Mouse (Mus musculus) midbrain, embryonic 10.5 days (tissue): ENCODE measurements around the gene Spatc1l. TPM values are rescaled to one million over a fixed set of nuclear protein-coding genes. Genes with fewer than 3 reads are reported as not detected.
A peak's percentile ranks its signal among the peaks of the same experiment; 100 is the strongest.

Source experiments
- DNase-seq: peaks from one replicate; pipeline ENCODE4 v3.0.0-alpha.2; 2017; ENCODE audit warnings: low spot score
- H3K27ac ChIP-seq: fragments of 300-500 bp; sonication (generic); replicated peaks from 2 replicates; pipeline ENCODE4 v1.5.1; 2016; ENCODE audit warnings: mild to moderate bottlenecking
- H3K27me3 ChIP-seq: fragments of 300-500 bp; sonication (generic); 2 replicates; pipeline ENCODE4 v1.6.1; 2016; ENCODE audit warnings: low read depth, mild to moderate bottlenecking; ENCODE audit not compliant: poor library complexity, severe bottlenecking
- H3K36me3 ChIP-seq: fragments of 300-500 bp; sonication (generic); 2 replicates; pipeline ENCODE4 v1.6.1; 2016; ENCODE audit warnings: mild to moderate bottlenecking, moderate library complexity
- H3K4me1 ChIP-seq: fragments of 300-500 bp; sonication (generic); 2 replicates; pipeline ENCODE4 v1.6.1; 2016
- H3K4me3 ChIP-seq: fragments of 300-500 bp; sonication (generic); 2 replicates; pipeline ENCODE4 v1.5.1; 2016; ENCODE audit warnings: mild to moderate bottlenecking, moderate library complexity
- H3K9me3 ChIP-seq: fragments of 300-500 bp; sonication (generic); replicated peaks from 2 replicates; pipeline ENCODE4 v1.6.1; 2016; ENCODE audit warnings: mild to moderate bottlenecking
- WGBS: fragments of 180-500 bp; shearing (Covaris S2); methylation state at CpG from one replicate; pipeline ENCODE4 v1.1.7; 2016; 5-methylcytosine and 5-hydroxymethylcytosine counted together
- polyA plus RNA-seq: library from polyadenylated mRNA; unstranded; fragments of >200 nt; fragmentation: Nextera tagmentation; extraction: Ambion mirVana; gene quantifications from 2 replicates; pipeline ENCODE4 v1.2.1, GENCODE M21; 2016

The Spatc1l gene
- polyA plus RNA-seq, result 0.12 TPM in 1 of 2 replicates, not detected in the other

GRCm38 (mm10) chr10:76561972-76562371 is at the start of gene Spatc1l:
Gene Spatc1l (plus strand): TSS chr10:76562272.
- DNase-seq, result no peak
- Histone ChIP-seq H3K36me3 (no peaks in the 10 kb centered on the region), H3K27ac (no peak within 1 kb of the TSS), H3K9me3 (no peaks in the 10 kb centered on the region), H3K4me3 (no peak within 1 kb of the TSS), H3K27me3 (no peaks in the 10 kb centered on the region), H3K4me1 (no peaks in the 10 kb centered on the region)
- WGBS, result 90% methylated on average over 10 of the region's 10 CpGs

- Histone ChIP-seq H3K36me3 (peaks cover 95% of the 10 kb centered on the region), H3K9me3 (peaks cover 9% of the 10 kb centered on the region; the same call in 1 of the 2 replicates), H3K27ac (no peak overlapping the region), H3K27me3 (no peaks in the 10 kb centered on the region), H3K4me3 (no peak overlapping the region), H3K4me1 (no peaks in the 10 kb centered on the region)
- peak; percentile 81 for DNase-seq
- WGBS, result 44% methylated on average over 5 of the region's 5 CpGs
Measured at GRCm38 (mm10) chr10:76512965-76513583, 49.0 kb upstream of the Spatc1l start.

- peak overlapping the region; percentile 88 for H3K27ac ChIP-seq
- no peak for DNase-seq
- 5% methylated on average over 11 of the region's 11 CpGs for WGBS
Measured at GRCm38 (mm10) chr10:76530922-76531321, 31.1 kb upstream of the Spatc1l start.

GRCm38 (mm10) chr10:76531375-76531774 is 30.7 kb upstream of the Spatc1l start, which contains the start of gene Lss:
Gene Lss (plus strand): TSS chr10:76531588.
- H3K9me3 ChIP-seq, result no peaks in the 10 kb centered on the region
- WGBS, result under 1% methylated on average over 37 of the region's 37 CpGs
- no peaks in the 10 kb centered on the region for H3K27me3 ChIP-seq
- H3K36me3 ChIP-seq, result peaks cover 37% of the 10 kb centered on the region
- H3K27ac ChIP-seq, result peak within 1 kb of the TSS; percentile 88
- peak; percentile 97 for DNase-seq
- peaks cover 36% of the 10 kb centered on the region for H3K4me1 ChIP-seq
- H3K4me3 ChIP-seq, result peak within 1 kb of the TSS; percentile 79

More at GRCm38 (mm10) chr10:76530922-76531321, 31.1 kb upstream of the Spatc1l start:
- Histone ChIP-seq H3K36me3 (peaks cover 32% of the 10 kb centered on the region), H3K9me3 (no peaks in the 10 kb centered on the region), H3K4me1 (peaks cover 36% of the 10 kb centered on the region), H3K27me3 (no peaks in the 10 kb centered on the region), H3K4me3 (peak overlapping the region; percentile 79)

DNA sequence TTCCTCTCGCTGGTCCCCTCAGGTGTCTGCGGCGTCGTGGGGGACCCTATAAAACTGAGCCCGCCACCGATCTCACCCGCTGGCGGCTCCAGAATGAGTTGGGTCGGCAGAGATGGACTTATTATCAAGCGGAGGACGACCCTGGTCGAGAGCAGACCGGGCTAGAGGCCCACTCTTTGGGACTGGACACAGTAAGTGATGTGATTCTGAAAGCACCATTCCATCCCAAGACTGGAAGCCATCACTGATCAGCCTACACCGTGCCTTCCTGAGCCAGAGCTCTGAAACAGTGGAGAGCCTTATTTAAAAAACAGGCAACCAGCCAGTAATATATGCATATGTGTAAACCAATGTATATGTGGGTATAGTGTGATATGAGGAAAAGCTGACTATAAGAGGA is 30.2 kb upstream of the Spatc1l start:
- peak overlapping the region; percentile 88 for H3K27ac ChIP-seq
- no peaks in the 10 kb centered on the region for H3K9me3 ChIP-seq
- H3K4me3 ChIP-seq, result peak overlapping the region; percentile 79
- WGBS, result 2% methylated on average over 14 of the region's 14 CpGs
- peaks cover 36% of the 10 kb centered on the region for H3K4me1 ChIP-seq
- H3K27me3 ChIP-seq, result no peaks in the 10 kb centered on the region
- peaks cover 41% of the 10 kb centered on the region for H3K36me3 ChIP-seq
- DNase-seq, result no peak

GRCm38 (mm10) chr10:76535526-76535925 is 26.5 kb upstream of the Spatc1l start:
- Histone ChIP-seq H3K4me1 (peaks cover 33% of the 10 kb centered on the region), H3K27ac (no peak overlapping the region), H3K4me3 (no peak overlapping the region), H3K27me3 (no peaks in the 10 kb centered on the region), H3K36me3 (peaks cover 78% of the 10 kb centered on the region), H3K9me3 (no peaks in the 10 kb centered on the region)
- WGBS, result 96% methylated on average over 7 of the region's 7 CpGs
- no peak for DNase-seq

- no peak overlapping the region for H3K4me3 ChIP-seq
- 92% methylated on average over 9 of the region's 9 CpGs for WGBS
Measured at GRCm38 (mm10) chr10:76537619-76538018, 24.5 kb upstream of the Spatc1l start.

DNA sequence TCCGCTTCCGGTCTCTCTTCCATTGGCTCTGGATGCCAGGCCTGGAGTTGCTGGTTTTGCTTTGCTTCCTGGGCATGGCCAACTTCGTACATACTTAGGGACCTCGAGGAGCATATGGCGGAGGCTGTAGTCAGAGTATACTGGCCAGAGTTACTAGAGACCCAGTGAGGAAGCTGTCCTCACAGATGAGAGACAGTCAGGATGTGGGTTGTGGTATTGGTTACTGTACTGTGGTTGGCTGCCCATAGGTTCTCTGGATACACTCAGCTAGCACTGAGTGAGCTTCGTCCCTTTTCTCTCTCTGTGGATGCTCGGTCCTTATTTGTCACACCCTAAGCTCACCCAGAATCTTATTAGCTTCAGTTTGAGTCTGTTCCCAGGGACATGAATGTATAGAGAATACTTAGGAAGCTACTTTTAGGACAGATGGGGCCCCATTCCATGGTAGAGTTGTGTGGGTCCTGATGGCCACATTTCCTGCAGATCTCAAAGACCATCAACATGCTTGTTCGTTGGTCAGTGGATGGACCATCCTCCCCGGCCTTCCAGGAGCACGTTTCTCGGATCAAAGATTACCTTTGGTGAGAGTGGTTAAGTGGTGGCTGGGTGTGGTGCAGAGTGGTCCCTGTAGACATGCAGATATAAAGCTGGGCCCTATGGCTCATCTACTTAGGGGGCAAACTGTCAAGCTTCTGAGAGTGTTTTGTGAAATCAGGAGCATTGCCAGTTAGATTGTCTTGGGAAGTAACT is 20.6 kb upstream of the Spatc1l start:
- Histone ChIP-seq H3K36me3 (peaks cover 100% of the 10 kb centered on the region), H3K9me3 (no peaks in the 10 kb centered on the region), H3K27me3 (no peaks in the 10 kb centered on the region), H3K4me3 (no peak overlapping the region), H3K27ac (no peak overlapping the region), H3K4me1 (no peaks in the 10 kb centered on the region)
- 92% methylated on average over 11 of the region's 11 CpGs for WGBS
- DNase-seq, result no peak

More at GRCm38 (mm10) chr10:76537619-76538018, 24.5 kb upstream of the Spatc1l start:
- no peak overlapping the region for H3K27ac ChIP-seq
- H3K27me3 ChIP-seq, result no peaks in the 10 kb centered on the region
- H3K36me3 ChIP-seq, result peaks cover 99% of the 10 kb centered on the region
- DNase-seq, result no peak
- no peaks in the 10 kb centered on the region for H3K9me3 ChIP-seq
- H3K4me1 ChIP-seq, result peaks cover 12% of the 10 kb centered on the region

DNA sequence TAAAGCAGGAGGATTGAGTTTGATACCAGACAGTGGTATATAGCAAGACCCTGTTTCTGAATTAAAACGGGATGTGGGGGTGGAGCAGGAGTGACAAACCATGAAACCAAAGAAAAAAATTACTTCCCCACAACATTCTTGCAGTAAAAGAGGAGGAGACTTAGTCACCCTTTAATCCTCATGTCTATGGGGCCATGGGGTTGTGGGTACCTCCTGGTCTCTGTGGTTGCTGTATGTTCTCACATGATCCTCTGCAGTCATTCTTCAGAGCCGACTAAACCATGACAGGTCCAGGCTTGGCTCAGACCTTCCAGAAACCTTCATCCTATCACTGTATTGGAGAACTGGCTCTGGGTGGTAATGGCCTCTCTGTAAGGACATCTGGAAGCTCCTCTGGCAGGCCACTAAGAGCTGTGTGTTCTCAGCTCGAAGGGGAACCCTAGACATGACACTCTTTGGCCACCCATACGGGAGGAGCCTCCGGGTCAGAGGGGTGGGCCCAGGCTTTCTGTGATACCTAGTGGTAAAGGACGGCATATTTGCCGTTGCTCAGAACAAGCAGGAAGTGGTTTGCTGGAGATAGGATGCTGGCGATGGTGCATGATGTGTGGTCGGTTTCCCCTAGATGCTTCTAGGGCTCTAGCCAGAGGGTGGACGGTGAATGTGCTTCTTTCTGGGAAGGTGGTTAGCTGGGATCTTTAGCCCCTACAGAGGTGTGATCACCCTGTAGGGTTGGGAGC is 19.3 kb upstream of the Spatc1l start:
- DNase-seq, result no peak
- H3K27ac ChIP-seq, result no peak overlapping the region
- peaks cover 100% of the 10 kb centered on the region for H3K36me3 ChIP-seq
- H3K4me1 ChIP-seq, result no peaks in the 10 kb centered on the region
- no peak overlapping the region for H3K4me3 ChIP-seq
- no peaks in the 10 kb centered on the region for H3K27me3 ChIP-seq
- 94% methylated on average over 10 of the region's 10 CpGs for WGBS
- H3K9me3 ChIP-seq, result no peaks in the 10 kb centered on the region

DNA sequence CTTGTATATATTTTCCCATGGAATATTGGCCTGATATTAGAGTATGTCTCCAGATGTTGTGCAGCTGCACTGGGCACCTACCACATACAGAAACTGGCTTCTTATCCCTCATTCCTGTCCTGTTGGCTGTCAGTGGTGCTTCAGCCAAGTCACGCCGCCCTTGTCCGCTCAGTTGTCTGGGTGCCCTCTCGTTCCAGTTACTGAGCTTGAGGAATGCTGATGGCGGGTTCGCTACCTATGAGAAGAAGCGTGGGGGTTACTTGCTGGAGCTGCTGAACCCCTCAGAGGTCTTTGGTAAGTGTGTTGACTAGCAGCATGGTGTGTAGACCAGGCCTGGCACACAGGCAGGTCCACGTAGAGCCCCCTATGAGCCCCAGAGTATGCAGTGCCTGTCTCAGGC is 15.5 kb upstream of the Spatc1l start:
- no peak for DNase-seq
- no peaks in the 10 kb centered on the region for H3K9me3 ChIP-seq
- H3K4me3 ChIP-seq, result no peak overlapping the region
- no peak overlapping the region for H3K27ac ChIP-seq
- WGBS, result 94% methylated on average over 8 of the region's 8 CpGs
- no peaks in the 10 kb centered on the region for H3K4me1 ChIP-seq
- no peaks in the 10 kb centered on the region for H3K27me3 ChIP-seq
- peaks cover 100% of the 10 kb centered on the region for H3K36me3 ChIP-seq

GRCm38 (mm10) chr10:76548218-76548617 is 13.9 kb upstream of the Spatc1l start:
- Histone ChIP-seq H3K9me3 (no peaks in the 10 kb centered on the region), H3K27me3 (no peaks in the 10 kb centered on the region), H3K27ac (no peak overlapping the region), H3K36me3 (peaks cover 100% of the 10 kb centered on the region), H3K4me1 (no peaks in the 10 kb centered on the region), H3K4me3 (no peak overlapping the region)
- no peak for DNase-seq
- 95% methylated on average over 8 of the region's 8 CpGs for WGBS

DNA sequence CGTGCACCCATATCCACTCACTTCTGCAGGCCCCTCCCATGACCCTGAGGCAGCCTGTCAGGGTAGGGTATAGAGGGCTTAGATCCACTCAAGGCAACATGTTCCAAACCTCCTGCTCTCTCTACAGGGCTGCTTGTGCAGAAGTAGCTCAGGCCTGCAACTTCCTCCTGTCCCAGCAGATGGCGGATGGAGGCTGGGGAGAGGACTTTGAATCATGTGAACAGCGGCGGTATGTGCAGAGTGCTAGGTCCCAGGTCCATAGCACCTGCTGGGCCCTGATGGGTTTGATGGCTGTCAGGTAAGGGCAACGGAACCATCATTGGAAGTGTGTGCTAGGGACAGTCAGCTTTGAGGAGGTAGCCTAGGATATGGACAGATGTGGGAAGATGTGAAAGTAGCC is 11.6 kb upstream of the Spatc1l start:
- WGBS, result 88% methylated on average over 5 of the region's 5 CpGs
- no peak overlapping the region for H3K4me3 ChIP-seq
- DNase-seq, result no peak
- no peaks in the 10 kb centered on the region for H3K4me1 ChIP-seq
- peaks cover 98% of the 10 kb centered on the region for H3K36me3 ChIP-seq
- H3K27ac ChIP-seq, result no peak overlapping the region
- no peaks in the 10 kb centered on the region for H3K9me3 ChIP-seq
- H3K27me3 ChIP-seq, result no peaks in the 10 kb centered on the region
